Mouse (Mus musculus) spleen, postnatal 14 days (tissue): ENCODE results near the gene Ccn6.
"Not testable (repeated sequence)": the region's sequence is repeated elsewhere in the genome, so short reads cannot be mapped to it uniquely, and the experiment has no call there.

Source experiments
- DNase-seq, 2 experiments: peaks; one replicate each; pipeline ENCODE4 v3.0.0; 2021 to 2022; ENCODE audit warnings: low spot score in 2 of 2

Gene Ccn6

DNA sequence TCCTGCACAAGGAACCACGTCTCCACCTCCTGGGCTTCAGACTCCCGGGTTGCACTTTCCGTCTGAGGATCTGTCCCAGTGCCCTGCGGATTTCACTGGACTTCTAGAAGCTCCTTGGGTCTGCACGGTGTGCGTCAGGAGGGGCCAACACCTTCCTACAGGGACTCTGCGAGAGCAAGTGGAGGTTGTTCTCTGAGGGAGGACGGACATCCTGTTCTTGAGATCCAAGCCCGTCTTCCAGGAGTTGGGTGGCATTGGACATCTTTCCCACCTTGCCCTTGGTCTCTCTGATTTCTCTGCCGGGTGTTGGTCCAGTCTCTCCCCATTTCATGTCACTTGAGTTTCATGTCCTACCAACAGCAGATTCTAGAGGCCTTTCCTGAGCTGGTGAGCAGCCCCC is at the start of gene Ccn6:
Gene Ccn6, minus strand, starts transcription at position 101 of the 400 bp plus-strand sequence.
- no peak for DNase-seq

GRCm38 (mm10) chr10:39210031-39210430 is 46.4 kb upstream of the Ccn6 start:
- no peak for DNase-seq

GRCm38 (mm10) chr10:39209161-39210025 is 45.8 kb upstream of the Ccn6 start:
- DNase-seq = no peak

DNA sequence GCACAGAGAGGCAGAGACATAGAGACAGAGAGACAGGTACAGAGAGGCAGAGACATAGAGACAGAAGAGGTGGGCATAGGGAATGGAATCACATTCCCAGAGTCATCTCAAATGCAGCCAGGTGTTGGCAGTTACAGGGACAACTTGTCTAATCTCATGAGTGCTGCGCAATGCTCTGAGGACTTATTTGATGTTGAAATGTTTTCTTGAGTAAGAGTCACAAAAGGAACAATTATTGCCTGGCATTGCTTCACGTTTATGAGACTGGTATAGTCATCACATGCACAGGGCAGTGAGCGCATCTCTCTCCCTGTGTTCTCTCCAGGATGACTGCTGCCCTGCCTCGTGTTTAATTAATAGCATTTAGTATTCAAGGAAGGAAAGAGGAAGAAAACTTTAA is 45.1 kb upstream of the Ccn6 start:
- DNase-seq = no peak

- no peak for DNase-seq
These were observed 43.8 kb upstream of the Ccn6 start for GRCm38 (mm10) chr10:39207310-39207855.

- DNase-seq = no peak
These were observed 38.9 kb upstream of the Ccn6 start for GRCm38 (mm10) chr10:39202490-39202889.

DNA sequence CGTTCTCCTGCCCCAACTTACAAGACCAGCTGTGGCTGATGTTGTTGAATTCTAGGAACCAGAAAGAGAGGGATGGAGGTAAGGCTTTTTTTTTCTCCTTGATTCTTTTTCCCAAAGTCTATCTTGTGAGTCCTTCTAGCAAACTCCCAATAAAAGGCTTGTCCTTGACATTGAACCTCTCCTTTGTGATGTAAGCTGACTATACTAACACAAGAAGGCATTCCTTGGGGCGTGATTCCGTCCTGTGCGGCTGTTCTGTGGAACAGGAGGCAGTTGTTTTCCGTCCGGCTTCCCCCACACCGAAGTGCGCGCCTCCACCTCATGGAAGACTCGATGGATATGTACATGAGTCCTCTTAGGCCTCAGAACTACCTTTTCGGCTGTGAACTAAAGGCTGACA is 34.6 kb upstream of the Ccn6 start:
- DNase-seq = not testable (repeated sequence)

GRCm38 (mm10) chr10:39192673-39193072 is 29.1 kb upstream of the Ccn6 start:
- peak in 1 of 2 experiments; percentile 27 for DNase-seq

GRCm38 (mm10) chr10:39185545-39185906 is 21.9 kb upstream of the Ccn6 start:
- DNase-seq = no peak

GRCm38 (mm10) chr10:39184864-39185544 is 21.4 kb upstream of the Ccn6 start:
- DNase-seq = no peak

GRCm38 (mm10) chr10:39176981-39177380 is 13.4 kb upstream of the Ccn6 start:
- DNase-seq = no peak

DNA sequence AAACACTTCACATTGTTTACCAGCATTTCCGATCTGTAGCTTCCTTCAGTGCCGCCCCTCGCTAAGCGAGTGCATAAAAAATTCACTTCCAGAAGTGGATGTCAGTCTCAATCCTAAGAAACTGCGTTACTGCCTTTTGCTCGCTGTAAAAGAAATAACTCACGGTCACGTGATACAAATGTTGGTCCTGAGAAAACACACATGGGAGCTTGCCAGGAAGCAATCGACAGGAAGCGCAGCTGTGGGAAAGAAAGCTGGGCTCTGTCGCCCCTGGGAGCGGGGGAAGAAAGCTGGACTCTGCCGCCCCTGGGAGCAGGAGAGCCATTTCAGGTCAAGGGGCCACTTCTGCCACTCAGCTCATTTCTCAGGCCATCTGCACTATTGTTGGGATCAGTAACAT is 9.5 kb upstream of the Ccn6 start:
- DNase-seq = no peak

GRCm38 (mm10) chr10:39172540-39172931 is 8.9 kb upstream of the Ccn6 start:
- no peak for DNase-seq

GRCm38 (mm10) chr10:39171603-39172539 is 8.3 kb upstream of the Ccn6 start:
- DNase-seq = peak; percentile 71 to 78

DNA sequence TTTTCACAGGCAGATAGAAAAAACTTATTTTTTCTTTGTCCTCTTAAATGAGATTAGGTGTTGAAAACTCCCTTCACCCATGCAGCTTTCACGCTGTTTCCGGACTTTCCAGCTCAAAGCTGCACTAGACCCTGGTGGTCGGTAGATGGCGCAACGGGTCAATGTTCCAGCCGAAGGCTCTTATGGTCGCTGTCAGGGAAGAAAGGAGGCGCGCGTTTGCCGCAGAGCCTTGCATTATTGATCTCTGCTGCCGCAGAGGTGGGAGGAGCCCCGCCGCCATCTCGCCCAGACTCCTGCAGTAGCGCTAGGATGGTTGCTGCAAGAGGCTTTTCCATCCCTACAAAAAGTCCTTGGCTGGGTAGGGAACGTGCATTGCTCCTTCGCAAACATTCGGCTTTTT is 7.5 kb upstream of the Ccn6 start:
- peak; percentile 77 to 84 for DNase-seq

DNA sequence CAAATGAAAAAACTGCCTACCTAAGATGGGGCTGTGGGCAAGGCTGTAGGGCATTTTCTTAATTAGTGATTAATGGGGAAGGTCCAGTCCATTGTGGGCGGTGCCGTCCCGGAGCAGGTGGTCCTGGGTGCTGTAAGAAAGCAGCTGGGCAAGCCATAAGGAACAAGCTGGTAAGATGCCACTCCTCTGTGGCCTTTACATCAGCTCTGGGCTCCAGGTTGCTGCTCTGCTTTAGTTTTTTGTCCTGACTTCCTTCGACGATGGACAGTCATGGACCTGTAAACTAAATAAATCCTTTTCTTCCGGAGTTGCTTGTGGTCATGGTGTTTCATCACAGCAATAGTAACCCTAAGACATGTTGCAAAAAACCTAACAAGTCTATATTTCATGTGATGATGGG is 7.1 kb upstream of the Ccn6 start:
- no peak for DNase-seq

DNA sequence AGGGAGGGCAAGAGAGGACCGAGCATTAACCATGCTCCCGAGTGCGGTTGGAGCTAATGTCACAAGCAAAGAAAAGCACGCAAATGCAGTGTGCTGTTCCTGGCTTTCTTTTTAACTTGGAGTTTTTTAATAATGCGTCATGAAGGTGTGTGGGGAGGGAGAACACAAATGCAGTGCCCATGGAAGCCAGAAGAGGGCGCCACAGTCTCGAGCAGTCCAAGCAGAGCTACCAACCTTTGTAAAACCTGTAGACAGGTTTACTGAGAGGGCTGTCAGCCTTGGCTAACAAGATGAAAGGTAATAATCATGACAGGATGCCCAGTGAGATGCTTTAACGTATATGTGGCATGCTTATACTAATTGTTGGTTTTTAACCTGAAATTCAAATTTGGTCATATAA is 6.6 kb upstream of the Ccn6 start:
- DNase-seq = peak; percentile 39 to 68

DNA sequence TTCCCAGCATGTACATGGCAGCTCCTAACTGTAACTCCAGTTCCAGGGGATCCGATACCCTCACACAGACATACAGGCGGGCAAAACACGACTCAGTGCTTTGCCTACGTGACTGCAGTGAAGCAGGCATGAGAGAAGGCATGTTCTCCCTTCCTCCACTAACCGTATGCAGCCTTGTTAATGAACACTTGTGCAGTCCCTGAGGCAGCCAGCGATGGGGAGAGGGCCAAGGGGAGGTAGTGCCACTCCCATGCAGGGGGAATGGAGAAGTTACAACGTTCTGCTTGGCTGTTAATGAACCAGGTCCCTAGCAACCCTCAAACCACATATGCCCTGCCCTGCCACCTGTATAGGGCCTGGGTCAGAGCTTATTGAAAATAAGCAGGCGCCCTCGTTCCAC is 6.0 kb upstream of the Ccn6 start:
- DNase-seq = no peak

DNA sequence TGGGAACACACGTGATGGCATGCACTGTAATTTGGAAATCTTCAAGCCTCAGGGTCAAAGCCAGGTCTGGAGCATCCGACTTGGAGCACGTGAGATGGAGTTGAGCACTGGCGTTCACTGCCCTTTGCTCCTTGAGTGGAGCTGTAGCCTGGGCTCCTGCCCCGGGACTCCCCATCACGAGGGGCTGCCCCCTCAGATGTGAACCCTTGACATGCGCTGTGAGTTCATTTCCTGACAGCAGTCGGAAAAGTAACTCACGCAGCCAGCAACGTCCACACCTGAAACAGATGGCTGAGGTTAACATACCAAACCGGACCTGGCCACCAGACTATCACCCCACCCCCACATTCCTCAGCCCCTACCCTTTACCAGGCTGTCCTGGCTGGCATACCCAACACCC is 4.0 kb upstream of the Ccn6 start:
- no peak for DNase-seq

DNA sequence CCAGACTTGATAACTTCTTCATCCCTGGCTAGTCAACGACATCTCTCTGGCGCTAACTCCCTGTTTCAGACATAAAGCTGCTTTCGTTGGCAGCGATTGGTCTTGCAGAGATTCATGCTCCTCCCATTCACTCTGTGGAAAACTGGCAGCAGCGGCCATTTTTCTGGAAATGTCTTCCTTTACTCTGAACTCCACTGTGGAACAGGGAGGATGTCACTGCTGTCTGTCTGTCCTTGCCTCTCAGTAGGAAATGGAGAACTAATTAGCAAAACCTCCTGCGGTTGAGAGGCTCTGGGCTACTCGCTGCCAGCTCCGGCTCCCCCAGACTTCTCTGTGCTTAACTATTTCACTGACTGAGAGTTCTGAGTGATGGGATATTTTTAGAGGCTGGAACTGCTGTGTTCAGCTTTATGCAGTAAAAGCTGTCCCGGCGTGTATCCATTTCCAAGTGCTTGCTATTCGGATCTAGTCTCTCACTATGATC is 2.1 kb upstream of the Ccn6 start:
- DNase-seq = no peak

DNA sequence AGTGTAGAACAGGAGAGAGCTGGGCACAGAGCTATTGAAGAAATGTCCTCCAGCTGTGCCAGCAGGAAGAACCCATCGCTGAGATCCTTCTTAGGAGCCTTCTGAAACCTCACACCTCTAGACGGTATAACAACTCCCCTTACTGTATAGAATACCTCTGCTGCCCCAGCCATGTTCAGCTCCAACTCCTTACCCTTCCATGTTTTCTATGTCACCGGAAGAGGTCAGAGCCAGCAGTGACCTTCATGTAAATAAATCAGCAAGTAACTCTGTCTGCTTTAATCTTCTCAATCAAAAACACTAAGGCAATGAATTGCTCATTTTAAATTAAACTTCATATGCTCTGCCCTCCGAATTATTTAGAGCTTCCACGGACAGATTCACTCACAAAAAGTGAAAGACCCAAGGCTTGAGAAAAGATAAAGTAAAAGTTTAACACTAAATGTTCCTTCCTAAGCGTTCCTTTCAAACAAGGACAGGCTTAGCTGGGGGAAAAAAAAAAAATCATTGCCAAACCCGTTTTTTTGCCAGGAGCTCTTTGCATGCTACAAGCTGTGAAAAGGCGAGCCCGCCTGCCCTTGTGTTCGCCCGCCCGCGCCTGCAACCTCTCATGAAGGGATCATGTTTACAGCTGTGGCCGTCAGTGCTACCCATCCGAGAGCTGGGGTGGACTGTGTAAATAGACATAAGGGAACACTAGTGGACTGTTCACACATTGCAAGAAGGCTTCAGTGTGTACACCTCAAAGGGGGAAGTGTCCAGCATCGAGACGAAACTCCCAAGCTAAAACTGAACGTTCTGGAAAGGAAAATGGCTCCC is 719 bp downstream of the Ccn6 start:
- no peak for DNase-seq
